Mouse (Mus musculus): ENCODE measurements at regions not wholly inside any gene's neighbourhood (a gene's known extent, or its start where the extent isn't known, plus 50 kb on each side); places are given as distances from the start of the nearest gene placed in this dataset.

DNA sequence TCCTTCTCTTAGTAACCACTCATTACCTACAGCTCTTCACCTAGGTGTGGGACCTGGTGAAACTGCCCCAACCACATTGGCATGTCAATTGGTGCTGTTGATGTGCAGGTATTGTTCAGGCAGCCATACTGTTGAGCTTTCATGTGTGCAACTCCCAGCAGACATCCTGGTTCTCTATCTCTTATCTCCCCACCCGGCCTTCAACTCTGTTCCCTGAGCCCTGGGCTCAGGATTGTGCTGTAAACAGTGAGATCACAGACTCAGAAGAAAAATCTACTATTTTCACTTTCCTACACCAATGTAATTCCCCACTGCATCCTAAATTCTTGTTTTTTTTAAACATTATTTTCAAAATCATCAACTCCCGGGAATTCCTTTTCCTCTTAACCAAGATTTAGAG is 122.1 kb downstream of the Cartpt start:
- TF ChIP-seq GATA1 (IDR thresholded peaks at IDR 0.05; ENCODE audit: low read length) (no peak), TAL1 (IDR thresholded peaks at IDR 0.05; ENCODE audit: low read length) (no peak)
